Mouse (Mus musculus) stomach, postnatal 0 days (tissue): ENCODE data around the gene Fam110a.

Experiments used
- CTCF ChIP-seq: IDR thresholded peaks from 2 replicates; pipeline ENCODE4 v1.5.1; 2016; ENCODE audit warnings: antibody characterized with exemption, low read depth, mild to moderate bottlenecking, moderate library complexity
- EP300 ChIP-seq: optimal IDR thresholded peaks from 2 replicates; pipeline ENCODE3; 2016; ENCODE audit warnings: antibody characterized with exemption

DNA sequence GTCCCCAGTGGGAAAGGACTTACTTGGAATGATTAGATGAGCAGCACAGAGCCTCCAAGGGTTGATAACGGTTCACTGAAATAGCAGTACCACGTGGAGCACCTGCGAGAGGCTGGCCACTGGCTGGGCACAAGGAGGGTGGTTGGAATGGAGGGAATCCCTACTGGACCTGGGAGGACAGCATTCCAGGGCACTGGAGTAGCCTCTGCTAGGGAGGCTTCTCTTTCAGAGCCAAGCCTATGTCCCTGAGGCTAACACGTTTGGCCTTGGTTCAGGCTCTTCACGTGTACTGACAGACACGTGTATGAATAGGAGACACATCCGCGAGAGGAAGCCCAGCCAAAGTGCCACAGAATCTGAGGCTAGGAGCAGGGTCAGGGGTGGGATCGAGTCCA, 18.5 kb upstream of the Fam110a start:
- TF ChIP-seq CTCF (no peak), EP300 (no peak)
